Mouse (Mus musculus) adrenal gland, adult (tissue): ENCODE results near the gene Elobl.

Experiments used
- DNase-seq, 2 experiments: peaks; one replicate each; pipeline ENCODE4 v3.0.0; 2022 to 2023; ENCODE audit warnings: low spot score in 1 of 2; ENCODE audit not compliant: inconsistent age in 2 of 2

Gene Elobl

DNA sequence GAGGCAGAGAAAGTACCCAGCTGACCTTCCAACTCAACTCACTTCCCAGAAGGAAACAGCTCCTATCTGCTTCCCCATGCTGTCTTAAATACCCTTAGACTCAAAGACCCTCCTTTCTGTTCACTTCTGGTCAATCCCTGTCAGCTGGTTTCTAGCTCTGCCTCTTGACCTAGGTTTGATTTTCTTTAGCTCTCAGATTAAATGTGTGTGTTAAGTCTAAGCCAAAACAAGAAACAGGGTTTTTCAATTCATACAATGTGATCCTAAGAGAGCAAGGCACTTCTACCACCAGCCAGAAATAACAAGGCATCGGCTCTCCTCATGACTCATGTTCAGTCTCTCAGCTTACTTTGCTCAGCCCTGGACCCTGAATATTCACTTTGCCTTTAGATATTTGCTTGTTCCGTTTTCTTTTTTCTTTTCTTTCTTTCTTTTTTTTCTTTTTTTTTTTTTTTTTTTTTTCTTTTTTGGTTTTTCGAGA is at the start of gene Elobl:
Elobl (minus strand) TSS at position 51 of the 481 bp plus-strand sequence.
- no peak for DNase-seq

DNA sequence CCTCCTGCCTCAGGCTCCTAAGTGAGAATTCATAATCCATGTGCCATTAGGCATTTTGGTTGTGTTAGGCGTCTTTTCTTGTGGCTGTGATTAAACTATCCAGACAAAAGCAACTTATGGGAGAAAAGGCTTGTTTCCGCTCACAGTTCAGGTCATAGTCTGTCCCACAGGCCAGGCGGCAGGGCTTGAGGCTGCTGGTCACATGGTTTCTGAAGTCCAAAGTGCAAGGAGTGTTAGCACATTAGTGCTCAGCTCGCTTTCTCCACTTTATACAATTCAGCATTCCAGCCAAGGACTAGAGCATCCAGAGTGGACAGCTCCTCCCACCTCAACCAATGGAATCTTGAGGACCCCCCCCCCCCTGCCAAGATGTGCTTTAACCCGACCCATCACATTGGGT is 45.5 kb upstream of the Elobl start:
- no peak for DNase-seq

DNA sequence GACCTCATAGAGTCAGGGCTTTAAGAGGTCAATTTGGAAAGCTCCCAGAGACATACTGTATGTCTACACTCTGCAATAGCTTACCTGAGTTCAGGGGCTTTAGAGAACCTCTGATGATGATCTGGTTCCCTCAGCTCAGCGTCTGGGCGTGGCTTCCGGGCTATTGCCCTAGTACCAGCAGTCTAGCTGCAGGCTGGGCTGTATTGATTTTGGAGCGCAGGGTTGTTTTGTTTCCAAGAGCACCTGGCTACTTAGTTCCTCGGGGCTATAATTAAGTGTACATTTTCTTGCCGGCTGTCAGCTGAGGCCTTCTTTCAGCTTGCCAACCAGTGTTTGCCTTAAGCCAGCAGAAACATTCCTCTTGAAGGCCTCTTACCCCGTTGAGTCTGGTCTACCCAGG is 42.8 kb upstream of the Elobl start:
- DNase-seq: no peak

DNA sequence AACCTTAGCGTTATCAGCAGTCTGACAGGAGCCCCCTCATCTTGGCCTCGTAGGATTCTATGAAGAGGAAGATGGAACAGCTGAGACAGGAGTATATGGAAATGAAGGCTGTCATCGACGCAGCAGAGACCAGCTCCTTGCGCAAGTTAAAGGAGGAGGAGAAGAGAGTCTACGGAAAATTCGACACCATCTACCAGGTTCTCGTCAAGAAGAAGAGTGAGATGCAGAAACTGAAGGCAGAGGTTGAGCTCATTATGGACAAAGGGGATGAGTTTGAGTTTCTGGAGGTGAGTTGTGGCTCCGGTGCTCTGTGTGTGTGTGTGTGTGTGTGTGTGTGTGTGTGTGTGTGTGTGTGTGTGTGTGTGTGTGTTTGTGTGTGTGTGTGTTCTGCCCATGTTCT is 42.3 kb upstream of the Elobl start:
- no peak for DNase-seq

DNA sequence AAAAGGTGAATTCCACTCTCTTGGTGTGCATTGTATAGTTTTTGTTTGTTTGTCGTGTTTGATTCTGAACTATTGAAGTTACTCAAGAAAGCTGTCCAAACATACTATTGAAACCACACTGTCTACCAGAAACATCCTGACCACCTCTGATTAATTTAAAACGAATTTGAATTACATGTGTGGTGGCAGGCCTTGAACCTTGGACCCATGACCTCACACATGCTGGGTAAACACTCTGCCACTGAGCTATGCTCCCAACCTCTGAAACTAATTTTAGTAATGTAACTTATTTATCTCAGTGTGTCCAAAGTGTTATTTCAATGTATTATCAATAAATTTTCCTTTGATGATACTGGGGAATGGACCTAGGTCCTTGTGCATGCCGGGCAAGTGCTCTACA is 40.9 kb upstream of the Elobl start:
- DNase-seq: no peak

DNA sequence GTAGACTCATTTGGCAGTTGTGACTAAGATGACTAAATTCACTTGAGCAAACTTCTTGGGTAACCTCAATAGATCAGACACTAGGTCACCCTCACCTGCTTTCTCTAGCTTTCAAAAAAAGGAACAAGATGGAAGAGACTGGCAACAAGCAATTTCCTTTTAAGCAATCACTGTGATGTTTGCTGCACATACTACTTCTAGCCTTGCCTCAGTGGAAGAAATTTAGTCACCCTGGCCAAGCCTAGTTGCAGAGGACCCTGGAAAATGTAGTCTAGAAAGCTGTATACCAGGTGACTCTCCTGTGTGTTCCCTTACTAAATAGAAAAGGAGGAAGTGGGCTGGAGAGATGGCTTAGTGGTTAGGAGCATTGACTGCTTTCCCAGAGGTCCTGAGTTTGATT is 39.7 kb upstream of the Elobl start:
- no peak for DNase-seq

DNA sequence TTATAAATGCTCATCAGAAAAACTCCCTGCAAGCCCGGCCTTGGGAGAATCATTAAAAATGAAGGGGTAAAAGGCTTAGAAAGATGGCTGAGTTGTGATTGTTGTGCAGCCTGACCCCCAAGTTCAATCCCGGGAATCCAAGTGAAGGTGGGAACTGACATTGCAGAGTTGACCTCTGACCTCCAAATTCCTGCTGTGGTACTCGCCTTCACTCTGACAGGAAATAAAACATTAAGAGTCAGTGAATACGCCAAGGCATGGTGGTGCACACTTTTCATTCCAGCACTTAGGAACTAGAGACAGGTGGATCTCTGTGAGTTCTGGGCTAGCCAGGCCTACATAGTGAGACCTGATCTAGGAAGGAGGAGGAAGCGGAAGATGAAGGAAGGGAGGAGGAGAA is 38.7 kb upstream of the Elobl start:
- peak in 1 of 2 experiments; percentile 48 for DNase-seq

DNA sequence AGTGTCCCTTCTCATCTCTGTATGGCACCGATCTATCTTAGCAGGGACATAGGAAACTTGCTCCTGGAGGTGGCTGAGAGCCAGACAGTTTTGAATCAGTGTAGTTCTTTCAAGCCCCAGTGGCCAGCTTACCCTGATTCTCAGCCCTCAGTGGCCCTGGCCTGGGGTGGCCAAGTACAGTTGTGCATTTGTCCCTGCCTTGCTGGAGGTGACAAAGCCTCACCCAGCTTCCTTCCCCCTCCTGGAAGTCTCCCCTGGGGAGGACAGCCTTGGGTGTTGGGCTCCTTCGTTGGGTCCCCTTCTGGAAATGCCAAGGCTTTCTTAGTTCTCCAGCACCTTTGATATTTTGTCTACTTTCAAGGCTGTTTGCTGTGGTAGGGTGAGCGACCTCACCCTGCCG is 37.0 kb upstream of the Elobl start:
- peak; percentile 85 to 94 for DNase-seq

DNA sequence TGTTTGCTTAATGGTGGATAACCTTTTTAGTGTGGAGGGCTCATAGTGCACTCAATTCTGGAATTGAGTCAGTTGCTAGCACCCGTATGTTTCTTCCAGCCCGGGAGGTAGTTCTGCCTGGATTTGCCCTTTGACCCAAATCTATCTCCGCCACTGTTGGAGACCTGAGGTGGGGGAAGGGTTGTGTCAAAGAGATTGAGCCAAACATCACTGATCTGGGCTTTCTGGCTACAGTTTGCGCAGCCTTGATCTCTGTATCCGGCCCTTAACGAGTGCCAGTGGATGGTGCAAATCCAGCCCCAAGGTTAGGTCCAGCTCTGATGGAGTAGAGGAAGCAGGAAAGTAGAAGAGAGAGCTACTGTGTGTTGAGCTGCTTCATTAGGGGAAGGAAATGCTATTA is 36.3 kb upstream of the Elobl start:
- peak; percentile 78 to 93 for DNase-seq

DNA sequence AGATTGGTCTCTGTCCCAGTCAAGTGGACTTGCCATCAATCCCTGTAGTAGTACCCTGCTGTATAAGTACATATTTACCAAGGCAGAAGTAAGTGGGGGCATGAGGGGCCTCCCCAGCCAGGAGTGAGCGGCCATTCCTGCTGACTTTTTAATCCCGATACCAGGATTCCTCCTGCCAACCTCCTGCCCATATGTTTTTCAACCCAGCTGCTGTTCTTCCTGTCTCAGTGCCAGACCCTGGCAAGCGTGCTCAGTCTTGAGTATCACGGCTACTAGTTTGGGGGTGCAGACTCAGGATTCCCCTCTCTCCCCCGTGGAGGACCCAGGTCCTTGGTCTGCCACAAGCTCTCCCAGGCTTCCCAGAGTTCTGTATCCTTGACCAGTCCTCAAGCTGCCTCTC is 35.9 kb upstream of the Elobl start:
- DNase-seq: peak; percentile 46 to 82

DNA sequence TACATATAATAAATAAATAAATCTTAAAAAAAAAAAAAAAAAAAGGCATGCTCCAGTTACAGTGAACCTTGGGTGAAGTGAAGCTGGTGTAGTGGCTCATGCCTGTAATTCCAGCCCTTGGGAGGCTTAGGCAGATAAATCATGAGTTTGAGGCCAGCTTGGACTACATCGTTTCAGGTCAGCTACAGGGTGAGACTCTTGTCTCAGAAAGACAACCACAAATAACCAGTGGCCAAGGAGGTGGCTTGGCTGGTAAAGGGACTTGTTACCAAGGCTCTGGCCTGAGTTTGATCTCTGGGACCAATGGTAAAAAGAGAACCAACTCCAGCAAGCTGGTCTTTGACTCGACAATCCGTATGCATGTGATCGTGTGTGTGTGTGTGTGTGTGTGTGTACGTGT is 35.3 kb upstream of the Elobl start:
- DNase-seq: peak in 1 of 2 experiments; percentile 80

DNA sequence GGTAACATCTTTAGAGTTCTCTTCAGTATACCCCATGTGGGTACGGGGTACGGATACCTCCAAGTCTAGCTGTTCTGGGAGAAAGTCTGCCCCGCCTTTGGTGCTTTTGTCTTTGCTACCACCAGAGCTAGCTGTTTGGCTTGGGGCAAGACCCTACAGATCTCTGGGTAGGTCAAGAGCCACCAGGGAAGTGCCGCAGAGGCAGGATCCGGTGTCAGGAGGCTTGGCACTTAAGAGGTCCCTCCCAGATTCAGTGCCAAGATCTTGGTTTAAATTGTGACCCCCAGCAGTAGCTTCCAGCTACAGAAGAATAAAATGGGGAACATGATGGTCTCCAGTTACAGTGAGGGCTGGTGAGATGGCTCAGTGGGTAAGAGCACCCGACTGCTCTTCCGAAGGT is 34.8 kb upstream of the Elobl start:
- no peak for DNase-seq

DNA sequence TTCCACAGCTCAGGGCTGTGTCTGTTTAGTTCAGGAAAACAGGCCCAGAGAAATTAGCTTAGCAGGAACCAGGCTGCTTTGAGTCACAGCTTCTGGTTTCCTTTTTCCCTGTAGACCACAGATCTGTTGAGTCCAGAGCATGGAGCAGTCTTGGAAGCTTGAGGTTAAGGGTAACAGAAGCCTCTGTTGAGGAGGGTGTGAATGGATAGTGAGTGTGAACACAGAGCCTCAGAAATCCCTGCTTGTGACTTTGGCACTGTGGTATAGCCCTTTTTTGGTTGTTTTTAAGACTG is 33.7 kb upstream of the Elobl start:
- DNase-seq: peak in 1 of 2 experiments; percentile 79

DNA sequence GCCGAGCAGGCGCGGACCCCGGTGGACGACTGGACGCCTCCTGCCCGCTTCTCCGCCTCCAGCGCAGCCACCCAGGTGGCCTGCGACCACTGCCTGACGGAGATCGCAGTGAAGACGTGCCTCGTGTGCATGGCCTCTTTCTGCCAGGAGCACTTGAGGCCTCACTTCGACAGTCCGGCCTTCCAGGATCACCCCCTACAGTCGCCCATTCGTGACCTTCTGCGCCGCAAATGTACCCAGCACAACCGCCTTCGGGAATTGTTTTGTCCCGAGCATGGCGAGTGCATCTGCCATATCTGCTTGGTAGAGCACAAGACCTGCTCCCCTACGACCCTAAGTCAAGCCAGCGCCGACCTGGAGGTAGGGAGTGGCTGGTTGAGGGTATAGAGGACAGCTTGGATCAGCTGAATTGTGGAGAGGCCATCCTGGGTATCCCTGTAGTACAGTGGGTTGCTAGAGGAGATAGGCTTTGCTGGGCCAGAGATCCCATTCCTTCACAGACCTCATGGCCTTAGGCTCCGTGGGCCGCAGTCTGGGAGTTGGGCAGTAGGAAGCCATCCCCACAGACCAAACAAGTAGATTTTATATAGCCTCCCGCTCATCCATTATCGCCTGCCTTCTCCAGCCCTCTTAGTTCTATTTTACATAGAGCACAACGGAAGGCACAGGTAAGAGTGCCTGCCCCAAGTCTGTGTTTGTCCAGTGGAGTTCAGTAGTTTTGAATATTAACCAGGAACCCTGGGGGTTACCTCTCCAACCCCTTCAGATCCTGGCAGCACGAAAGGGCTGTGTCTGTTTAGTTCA is 33.2 kb upstream of the Elobl start:
- DNase-seq: peak in 1 of 2 experiments; percentile 82

DNA sequence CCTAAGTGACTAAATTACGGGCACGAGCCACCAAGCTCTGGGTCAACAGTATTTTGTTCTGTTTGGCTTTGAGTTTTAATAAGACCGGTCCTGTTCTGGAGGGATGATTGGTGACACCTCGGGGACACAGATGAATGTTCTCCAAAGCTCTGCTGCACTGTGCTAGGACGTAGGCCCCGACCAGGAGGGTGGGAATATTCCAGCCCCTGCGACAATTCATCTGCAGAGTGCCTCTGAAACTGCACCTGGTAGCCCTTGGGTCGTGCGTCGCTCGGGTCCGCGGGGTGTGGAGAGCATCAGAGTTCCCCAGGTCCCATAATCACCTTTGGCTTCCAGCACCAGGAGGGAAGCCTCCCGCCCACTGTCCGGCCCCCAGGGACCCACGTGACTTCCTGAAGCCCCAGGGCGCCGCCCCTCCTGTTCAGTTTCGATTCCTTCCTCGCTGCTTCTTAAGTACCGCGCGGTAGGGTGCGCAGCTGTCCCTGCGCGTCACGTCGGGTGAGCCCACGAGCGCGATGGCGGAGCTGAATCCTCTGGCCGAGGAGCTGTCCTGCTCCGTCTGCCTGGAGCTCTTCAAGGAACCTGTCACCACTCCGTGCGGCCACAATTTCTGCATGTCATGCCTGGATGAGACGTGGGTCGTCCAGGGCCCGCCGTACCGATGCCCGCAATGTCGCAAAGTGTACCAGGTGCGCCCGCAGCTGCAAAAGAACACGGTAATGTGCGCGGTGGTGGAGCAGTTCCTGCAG is 32.4 kb upstream of the Elobl start, which contains the start of gene Trim25:
Trim25 (plus strand) TSS at position 403 of the 749 bp plus-strand sequence.
- peak; percentile 96 to 98 for DNase-seq

DNA sequence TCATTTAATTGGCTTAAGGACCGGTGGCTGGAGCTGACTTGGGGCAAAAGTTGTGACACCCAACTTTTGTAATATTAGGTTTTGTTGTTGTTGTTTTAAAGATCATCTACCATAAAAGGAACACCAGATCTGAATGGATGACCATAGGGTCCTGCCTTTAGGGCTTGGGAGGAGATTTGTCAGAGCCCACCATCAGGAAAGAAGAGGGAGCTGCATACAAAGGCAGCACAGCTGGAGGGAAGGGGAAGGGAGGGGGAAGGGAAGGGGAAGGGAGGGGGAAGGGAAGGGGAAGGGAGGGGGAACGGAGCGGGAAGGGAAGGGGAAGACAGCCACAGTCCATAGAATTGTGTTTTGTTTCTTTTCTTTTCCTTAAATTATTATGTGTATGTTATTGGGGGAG is 31.7 kb upstream of the Elobl start:
- DNase-seq: no peak

DNA sequence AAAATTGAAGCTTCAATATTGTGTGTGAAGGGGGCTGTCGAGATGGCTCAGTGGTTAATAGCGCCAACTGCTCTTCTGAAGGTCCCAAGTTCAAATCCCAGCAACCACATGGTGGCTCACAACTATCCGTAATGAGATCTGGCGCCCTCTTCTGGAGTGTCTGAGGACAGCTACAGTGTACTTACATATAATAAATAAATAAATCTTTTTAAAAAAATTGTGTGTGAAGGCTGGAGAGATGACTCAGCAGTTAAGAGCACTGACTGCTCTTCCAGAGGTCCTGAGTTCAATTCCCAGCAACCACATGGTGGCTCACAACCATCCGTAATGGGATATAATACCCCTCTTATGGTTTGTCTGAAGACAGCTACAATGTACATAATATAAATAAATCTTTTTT is 30.6 kb upstream of the Elobl start:
- DNase-seq: peak in 1 of 2 experiments; percentile 69

DNA sequence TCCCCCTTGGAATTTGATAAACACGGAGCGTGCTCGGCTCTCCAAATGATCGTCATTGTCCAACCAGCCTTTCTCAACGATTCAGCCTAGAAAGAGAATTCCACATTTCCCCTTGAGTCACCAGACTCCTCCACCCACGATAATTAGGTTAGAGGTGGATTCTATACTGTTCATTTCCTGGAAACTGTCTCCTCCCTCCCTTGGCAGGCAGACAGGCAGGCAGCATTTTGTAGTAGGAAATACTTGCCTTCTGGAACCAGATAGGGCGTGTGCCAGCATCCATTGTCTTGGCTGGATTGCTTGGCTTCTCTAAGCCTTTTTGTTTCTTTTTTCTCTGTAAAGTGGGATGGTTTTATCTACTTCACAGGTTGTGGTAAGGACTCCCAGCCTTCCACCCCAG is 29.7 kb upstream of the Elobl start:
- no peak for DNase-seq

DNA sequence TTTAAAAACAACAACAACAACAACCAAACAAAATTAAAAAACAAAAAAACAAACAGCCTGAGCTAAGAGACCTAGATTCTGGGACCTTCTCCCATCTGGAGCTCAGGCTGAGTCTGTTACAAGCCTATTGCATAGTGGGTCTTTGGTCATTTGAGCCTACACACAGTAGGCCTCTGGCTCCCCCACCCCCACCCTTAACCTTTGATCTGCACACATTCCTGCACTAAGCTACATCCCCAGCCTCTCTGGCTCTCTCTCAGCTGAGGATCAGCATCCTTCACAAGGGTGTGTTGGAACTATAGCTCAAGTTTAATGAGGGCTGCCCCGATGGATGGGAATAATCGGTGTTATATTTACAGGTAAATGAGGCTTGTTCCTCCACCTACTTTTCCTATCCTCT is 28.9 kb upstream of the Elobl start:
- no peak for DNase-seq

DNA sequence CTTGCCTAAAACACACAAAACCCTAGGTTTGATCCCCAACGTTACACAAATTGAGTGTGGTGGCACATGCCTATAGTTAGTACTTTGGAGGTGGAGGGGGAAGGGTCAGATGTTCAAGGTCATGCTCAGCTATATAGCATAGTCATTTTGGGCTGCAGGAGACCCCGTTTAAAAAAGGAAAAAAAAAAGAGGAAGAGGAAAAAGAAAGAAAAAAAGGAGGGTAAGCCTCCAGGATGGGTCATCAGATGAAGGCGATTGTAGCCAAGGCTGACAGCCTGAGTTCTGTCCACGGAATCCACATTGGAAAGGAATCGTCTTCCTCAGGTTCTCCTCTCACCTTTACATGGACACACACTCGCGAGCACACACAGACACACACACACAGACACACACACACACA is 27.8 kb upstream of the Elobl start:
- DNase-seq: no peak

DNA sequence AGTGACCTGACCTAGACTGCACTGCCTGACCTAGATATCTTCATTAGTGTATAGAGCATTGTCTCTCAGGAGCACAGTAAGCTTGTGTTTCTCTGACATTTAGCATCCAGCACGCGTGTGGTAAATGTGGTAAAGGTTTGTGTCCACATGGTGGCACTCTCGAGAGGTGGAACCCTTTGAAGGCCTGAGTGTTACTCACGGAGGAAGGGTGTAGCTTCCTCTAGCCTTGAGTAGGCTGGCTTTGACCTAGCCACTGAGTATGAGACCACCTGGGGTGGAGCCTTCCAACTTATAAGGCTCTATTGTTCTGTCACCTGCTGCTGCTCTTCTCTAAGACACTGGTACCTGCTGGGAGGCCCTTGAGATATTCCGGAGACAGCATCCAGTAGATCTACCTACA is 26.9 kb upstream of the Elobl start:
- DNase-seq: peak; percentile 80 to 94

DNA sequence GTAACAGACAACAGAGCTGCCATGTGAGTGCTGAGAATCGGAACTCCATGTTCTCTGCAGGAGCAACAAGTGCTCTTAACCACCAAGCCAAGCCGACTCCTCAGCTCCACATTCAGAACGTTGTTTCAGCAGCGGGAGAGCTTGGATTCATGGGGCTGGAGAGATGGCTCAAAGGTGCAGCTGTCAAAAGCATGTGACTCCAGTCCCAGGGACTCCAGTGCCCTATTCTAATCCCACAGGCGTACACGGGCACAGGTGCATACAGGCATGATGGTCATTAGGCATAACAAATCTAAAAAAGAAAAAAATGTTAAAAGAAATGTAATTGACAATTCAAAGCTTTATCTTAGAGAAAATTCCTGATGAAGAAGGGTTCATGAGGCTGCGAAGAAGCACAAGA is 26.5 kb upstream of the Elobl start:
- no peak for DNase-seq
